16 mouse cellular contexts compared by ENCODE assay signal in the genomic region with DNA sequence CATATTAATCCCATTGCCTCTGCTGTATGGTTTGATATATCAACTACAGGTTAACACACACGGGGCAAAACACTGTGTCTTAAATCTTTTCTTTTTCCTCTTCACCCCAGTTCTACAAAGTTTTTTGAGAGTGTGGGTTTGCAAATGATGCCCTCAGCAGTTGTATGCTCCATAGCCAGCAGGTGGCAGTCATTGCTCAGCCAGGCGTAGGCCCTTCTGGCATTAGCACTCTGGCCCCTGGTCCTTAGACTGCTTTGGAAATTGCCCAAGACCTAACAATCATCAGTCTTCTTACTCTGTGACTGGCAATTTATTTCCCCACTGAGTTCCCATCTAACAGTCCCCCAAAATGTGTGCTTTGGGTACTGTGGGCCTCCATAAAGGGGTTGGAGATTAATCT. TPM values are rescaled to one million over a fixed set of nuclear protein-coding genes. Genes with fewer than 3 reads are reported as not detected.
A peak's percentile ranks its signal among the peaks of the same experiment; 100 is the strongest.
DNase-seq lines count a peak whose midpoint lies in the region; ATAC-seq and TF ChIP-seq lines count a peak whose summit lies in the region.
"Not testable (repeated sequence)": the region's sequence is repeated elsewhere in the genome, so short reads cannot be mapped to it uniquely, and the experiment has no call there.
"Had no signal": no experiment of that assay in that cellular context is flagged by ENCODE, and none has a peak within 500 bp of the region (broad histone marks: within the 10 kb centered on the region; RNA-seq: fewer than 3 reads in every experiment).

No protein-coding gene starts in this region.

- ATAC-seq in midbrain, embryonic 12.5 days (ENCODE audit: low FRiP score, low read depth) = peak; percentile 30; the same call in 1 of the 2 replicates

- not testable (repeated sequence) for TF ChIP-seq EP300 in heart, adult 2 months (IDR thresholded peaks at IDR 0.05; ENCODE audit: insufficient read depth, low read depth, low read length)

- not testable (repeated sequence) for TF ChIP-seq POLR2A in embryonic fibroblast, embryonic 13.5 days (IDR thresholded peaks at IDR 0.05; ENCODE audit: low read depth, low read length); heart, adult 2 months (IDR thresholded peaks at IDR 0.05; ENCODE audit: insufficient read depth, low read depth, low read length); liver, adult 2 months (IDR thresholded peaks at IDR 0.05; ENCODE audit: extremely low read depth, insufficient read depth, low read length)

- H3K4me1 ChIP-seq in embryonic fibroblast, embryonic 13.5 days (ENCODE audit: control insufficient read depth, insufficient read depth, low read length); heart, adult 2 months (ENCODE audit: control insufficient read depth, insufficient read depth, low read length); liver, adult 2 months (ENCODE audit: control insufficient read depth, insufficient read depth, low read length); midbrain, embryonic 12.5 days: not testable (repeated sequence)

- H3K27ac ChIP-seq in embryonic fibroblast, embryonic 13.5 days (ENCODE audit: insufficient read depth, low read length); heart, adult 2 months; liver, adult 2 months (replicated peaks; ENCODE audit: insufficient read depth, low read depth, low read length); midbrain, embryonic 12.5 days (replicated peaks): not testable (repeated sequence)

- TF ChIP-seq CTCF in embryonic fibroblast, embryonic 13.5 days (IDR thresholded peaks at IDR 0.05; ENCODE audit: borderline replicate concordance, insufficient read depth, low read length) = peak; percentile 10; the same call in 1 of the 2 replicates
- TF ChIP-seq CTCF in heart, adult 2 months (IDR thresholded peaks at IDR 0.05) = peak; percentile 36
- 0 out of 2 replicates have a peak, but pooled peaks have one; percentile 4 for TF ChIP-seq CTCF in liver, adult 2 months (IDR thresholded peaks at IDR 0.05; ENCODE audit: low read depth, low read length)

- peak; percentile 9 for DNase-seq in 416B (ENCODE audit: low read depth)
- DNase-seq in brain, adult 2 months (ENCODE audit: low read depth, low spot score) = peak; percentile 19
- peak in 1 of 2 experiments; percentile 7 for DNase-seq in heart, adult 2 months
- DNase-seq in kidney, adult 8-10 months = peak; percentile 1 to 19
- DNase-seq in liver, adult 2 months (ENCODE audit: extremely low read depth, low read depth, low spot score) = not testable (repeated sequence)
- DNase-seq in testis, postnatal 10 days (ENCODE audit: low spot score) = peak; percentile 54

- not testable (repeated sequence) for H3K79me2 ChIP-seq in heart, adult 2 months (replicated peaks; ENCODE audit: control insufficient read depth, insufficient read depth, low read length); liver, adult 2 months (ENCODE audit: control insufficient read depth, insufficient read depth, low read length)

- H3K36me3 ChIP-seq in heart, adult 2 months (ENCODE audit: control insufficient read depth, insufficient read depth, low read length); liver, adult 2 months (ENCODE audit: control insufficient read depth, insufficient read depth, low read length); midbrain, embryonic 12.5 days: not testable (repeated sequence)

- not testable (repeated sequence) for H3K9ac ChIP-seq in heart, adult 2 months (ENCODE audit: low read depth, low read length); liver, adult 2 months (ENCODE audit: low read depth, low read length); midbrain, embryonic 12.5 days (replicated peaks)

- WGBS in heart, adult 2 months = 43% methylated on average over 2 of the region's 2 CpGs
- WGBS in liver, adult 2 months = 17% methylated on average over 2 of the region's 2 CpGs
- WGBS in midbrain, embryonic 12.5 days = 54% methylated on average over 2 of the region's 2 CpGs

- H3K4me2 ChIP-seq in midbrain, embryonic 12.5 days (replicated peaks) = not testable (repeated sequence)

- not testable (repeated sequence) for H3K4me3 ChIP-seq in embryonic fibroblast, embryonic 13.5 days (ENCODE audit: insufficient read depth, low read length); heart, adult 2 months; liver, adult 2 months (ENCODE audit: insufficient read depth, low read depth, low read length); midbrain, embryonic 12.5 days

- H3K9me3 ChIP-seq in midbrain, embryonic 12.5 days = not testable (repeated sequence)

- intact Hi-C loops in heart, adult 2 months (cut with DNase I) = not testable (repeated sequence)

- H3K27me3 ChIP-seq in heart, adult 2 months (ENCODE audit: control insufficient read depth, insufficient read depth, low read length); liver, adult 2 months (ENCODE audit: control insufficient read depth, insufficient read depth, low read length); midbrain, embryonic 12.5 days: not testable (repeated sequence)

RNA-seq across cellular contexts. Expression of a gene that starts 23.6 kb away (rescaled TPM):
- polyA plus RNA-seq in embryonic fibroblast, embryonic 13.5 days (2011; ENCODE audit: insufficient read length, low read depth, missing spikeins) = not detected in 2 replicates
- not detected for total RNA-seq in heart, adult 2 months (2021)
- polyA plus RNA-seq in heart, adult 2 months (2012; rRNA removed) = 0.44 TPM in 1 of 2 replicates, not detected in the other
- total RNA-seq in liver, adult 2 months (2014; rRNA removed) = not detected in 2 replicates
- 0.81 and 0.83 TPM in 2 replicates for polyA plus RNA-seq in liver, adult 2 months (2012; rRNA removed)
- not detected in 2 replicates for polyA plus RNA-seq in midbrain, embryonic 12.5 days (2016; fragmentation: Nextera tagmentation; extraction: Ambion mirVana)
- total RNA-seq: adrenal gland, adult 8-10 months; gastrocnemius, postnatal 25 days; layer of hippocampus, postnatal 25 days had no signal
- polyA plus RNA-seq: C2C12; heart, embryonic 16.5 days; intestine, embryonic 16.5 days; limb, embryonic 14.5 days; urinary bladder, adult 2 months had no signal
